Mouse (Mus musculus): ENCODE data around the gene Sorbs1. TPM values are rescaled to one million over a fixed set of nuclear protein-coding genes. Genes with fewer than 3 reads are reported as not detected.

The Sorbs1 gene
- polyA plus RNA-seq, 2 experiments, result 35.3 to 40.6 TPM

DNA sequence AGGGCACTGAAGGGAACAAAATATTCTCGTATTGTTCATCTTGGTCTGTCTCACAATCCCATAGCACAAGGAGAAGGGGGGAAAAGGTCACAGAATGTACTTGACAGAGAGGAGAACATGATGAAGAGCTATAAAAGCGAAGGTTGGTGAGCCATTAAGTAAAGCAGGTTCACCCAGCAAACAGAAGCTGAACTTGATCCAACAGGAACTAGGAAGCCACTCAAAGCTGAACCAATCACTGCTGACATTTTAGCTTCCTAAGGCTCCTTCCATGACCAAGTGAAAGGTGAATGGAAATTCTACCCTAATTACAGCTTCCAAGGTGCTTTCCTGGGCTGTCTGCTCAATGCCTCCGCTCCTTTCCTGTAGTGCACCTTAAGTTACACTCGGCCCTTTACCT is 262.5 kb downstream of the Sorbs1 start:
- H3K27me3 ChIP-seq (ENCODE audit: control insufficient read depth, insufficient read depth, low read length), result no peaks in the 10 kb centered on the region
- no peaks in the 10 kb centered on the region for H3K36me3 ChIP-seq (ENCODE audit: control insufficient read depth, insufficient read depth, low read length)
- H3K27ac ChIP-seq (replicated peaks; ENCODE audit: low read depth, low read length), result no peak overlapping the region
- no peaks in the 10 kb centered on the region for H3K9me3 ChIP-seq (ENCODE audit: control insufficient read depth, low read length)
- peaks cover 2% of the 10 kb centered on the region; the same call in 1 of the 2 replicates for H3K4me1 ChIP-seq (ENCODE audit: control insufficient read depth, insufficient read depth, low read length)
- no peak for TF ChIP-seq POLR2A (IDR thresholded peaks at IDR 0.05; ENCODE audit: borderline replicate concordance, extremely low read depth, insufficient read depth, insufficient read length)
- H3K4me3 ChIP-seq (replicated peaks; ENCODE audit: low read length), result no peak overlapping the region
- no peak overlapping the region for H3K9ac ChIP-seq (ENCODE audit: low read depth, low read length, severe bottlenecking)
- ATAC-seq (ENCODE audit: low FRiP score, low read depth) (no peak), DNase-seq (ENCODE audit: low spot score) (no peak)
- 89% methylated on average over 4 of the region's 4 CpGs for WGBS
- H3K4me2 ChIP-seq (replicated peaks; ENCODE audit: low read depth, low read length, severe bottlenecking), result no peak overlapping the region

- peaks cover 2% of the 10 kb centered on the region; the same call in 1 of the 2 replicates for H3K4me1 ChIP-seq (ENCODE audit: control insufficient read depth, insufficient read depth, low read length)
- H3K27ac ChIP-seq (replicated peaks; ENCODE audit: low read depth, low read length), result no peak overlapping the region
- no peak overlapping the region for H3K4me3 ChIP-seq (replicated peaks; ENCODE audit: low read length)
- no peak for TF ChIP-seq POLR2A (IDR thresholded peaks at IDR 0.05; ENCODE audit: borderline replicate concordance, extremely low read depth, insufficient read depth, insufficient read length)
- H3K27me3 ChIP-seq (ENCODE audit: control insufficient read depth, insufficient read depth, low read length), result no peaks in the 10 kb centered on the region
- no peak for DNase-seq (ENCODE audit: low spot score)
- no peak for ATAC-seq (ENCODE audit: low FRiP score, low read depth)
- 78% methylated on average over 11 of the region's 11 CpGs for WGBS
- no peaks in the 10 kb centered on the region for H3K9me3 ChIP-seq (ENCODE audit: control insufficient read depth, low read length)
- no peak overlapping the region for H3K9ac ChIP-seq (ENCODE audit: low read depth, low read length, severe bottlenecking)
- no peak overlapping the region for H3K4me2 ChIP-seq (replicated peaks; ENCODE audit: low read depth, low read length, severe bottlenecking)
- no peaks in the 10 kb centered on the region for H3K36me3 ChIP-seq (ENCODE audit: control insufficient read depth, insufficient read depth, low read length)
Observed at GRCm38 (mm10) chr19:40249352-40249751, 264.2 kb downstream of the Sorbs1 start.

GRCm38 (mm10) chr19:40248476-40248875 is 265.1 kb downstream of the Sorbs1 start:
- no peak overlapping the region for H3K4me3 ChIP-seq (replicated peaks; ENCODE audit: low read length)
- no peak for ATAC-seq (ENCODE audit: low FRiP score, low read depth)
- H3K36me3 ChIP-seq (ENCODE audit: control insufficient read depth, insufficient read depth, low read length), result no peaks in the 10 kb centered on the region
- DNase-seq (ENCODE audit: low spot score), result no peak
- WGBS, result 93% methylated on average over 5 of the region's 5 CpGs
- no peak for TF ChIP-seq POLR2A (IDR thresholded peaks at IDR 0.05; ENCODE audit: borderline replicate concordance, extremely low read depth, insufficient read depth, insufficient read length)
- no peaks in the 10 kb centered on the region for H3K9me3 ChIP-seq (ENCODE audit: control insufficient read depth, low read length)
- H3K27ac ChIP-seq (replicated peaks; ENCODE audit: low read depth, low read length), result no peak overlapping the region
- no peak overlapping the region for H3K9ac ChIP-seq (ENCODE audit: low read depth, low read length, severe bottlenecking)
- H3K4me1 ChIP-seq (ENCODE audit: control insufficient read depth, insufficient read depth, low read length), result peaks cover 2% of the 10 kb centered on the region; the same call in 1 of the 2 replicates
- H3K27me3 ChIP-seq (ENCODE audit: control insufficient read depth, insufficient read depth, low read length), result no peaks in the 10 kb centered on the region
- no peak overlapping the region for H3K4me2 ChIP-seq (replicated peaks; ENCODE audit: low read depth, low read length, severe bottlenecking)

- Histone ChIP-seq H3K4me2 (replicated peaks; ENCODE audit: low read depth, low read length, severe bottlenecking) (no peak overlapping the region), H3K27me3 (ENCODE audit: control insufficient read depth, insufficient read depth, low read length) (no peaks in the 10 kb centered on the region), H3K4me1 (ENCODE audit: control insufficient read depth, insufficient read depth, low read length) (peaks cover 2% of the 10 kb centered on the region; the same call in 1 of the 2 replicates), H3K27ac (replicated peaks; ENCODE audit: low read depth, low read length) (no peak overlapping the region), H3K36me3 (ENCODE audit: control insufficient read depth, insufficient read depth, low read length) (no peaks in the 10 kb centered on the region), H3K4me3 (replicated peaks; ENCODE audit: low read length) (no peak overlapping the region), H3K9ac (ENCODE audit: low read depth, low read length, severe bottlenecking) (no peak overlapping the region), H3K9me3 (ENCODE audit: control insufficient read depth, low read length) (no peaks in the 10 kb centered on the region)
- 0 out of 2 replicates have a peak, but pooled peaks have one; percentile 37 for ATAC-seq (ENCODE audit: low FRiP score, low read depth)
- no peak for TF ChIP-seq POLR2A (IDR thresholded peaks at IDR 0.05; ENCODE audit: borderline replicate concordance, extremely low read depth, insufficient read depth, insufficient read length)
- 48% methylated on average over 5 of the region's 5 CpGs for WGBS
- DNase-seq (ENCODE audit: low spot score), result peak; percentile 68
Observed at GRCm38 (mm10) chr19:40247268-40247666, 266.3 kb downstream of the Sorbs1 start.

GRCm38 (mm10) chr19:40246646-40247267 is 266.8 kb downstream of the Sorbs1 start:
- Histone ChIP-seq H3K9ac (ENCODE audit: low read depth, low read length, severe bottlenecking) (no peak overlapping the region), H3K4me1 (ENCODE audit: control insufficient read depth, insufficient read depth, low read length) (peaks cover 2% of the 10 kb centered on the region; the same call in 1 of the 2 replicates), H3K9me3 (ENCODE audit: control insufficient read depth, low read length) (no peaks in the 10 kb centered on the region), H3K4me3 (replicated peaks; ENCODE audit: low read length) (no peak overlapping the region), H3K4me2 (replicated peaks; ENCODE audit: low read depth, low read length, severe bottlenecking) (no peak overlapping the region), H3K27me3 (ENCODE audit: control insufficient read depth, insufficient read depth, low read length) (no peaks in the 10 kb centered on the region), H3K27ac (replicated peaks; ENCODE audit: low read depth, low read length) (no peak overlapping the region), H3K36me3 (ENCODE audit: control insufficient read depth, insufficient read depth, low read length) (no peaks in the 10 kb centered on the region)
- ATAC-seq (ENCODE audit: low FRiP score, low read depth) (no peak), DNase-seq (ENCODE audit: low spot score) (no peak)
- no peak for TF ChIP-seq POLR2A (IDR thresholded peaks at IDR 0.05; ENCODE audit: borderline replicate concordance, extremely low read depth, insufficient read depth, insufficient read length)
- WGBS, result 80% methylated on average over 7 of the region's 7 CpGs

Other genes starting within 250 kb of the Sorbs1 start
- 64.5 and 85.3 TPM in 2 replicates for gene Pdlim1, start 241.9 kb downstream of the Sorbs1 start, polyA plus RNA-seq (2012; rRNA removed)
- gene Pdlim1, start 241.9 kb downstream of the Sorbs1 start, polyA plus RNA-seq (2014; fragmentation: Nextera tagmentation; extraction: Ambion mirVana), result 175 TPM in 2 replicates
- 79.8 and 83.3 TPM in 2 replicates for gene Aldh18a1, start 74.7 kb upstream of the Sorbs1 start, polyA plus RNA-seq (2012; rRNA removed)
- 63.2 and 65.3 TPM in 2 replicates for gene Aldh18a1, start 74.7 kb upstream of the Sorbs1 start, polyA plus RNA-seq (2014; fragmentation: Nextera tagmentation; extraction: Ambion mirVana)
- 17.0 and 22.3 TPM in 2 replicates for gene Tctn3, start 98.5 kb upstream of the Sorbs1 start, polyA plus RNA-seq (2012; rRNA removed)
- 11.4 and 13.1 TPM in 2 replicates for gene Tctn3, start 98.5 kb upstream of the Sorbs1 start, polyA plus RNA-seq (2014; fragmentation: Nextera tagmentation; extraction: Ambion mirVana)
- gene Entpd1, start 98.6 kb upstream of the Sorbs1 start, polyA plus RNA-seq (2012; rRNA removed), result 7.4 and 9.5 TPM in 2 replicates
- gene Entpd1, start 98.6 kb upstream of the Sorbs1 start, polyA plus RNA-seq (2014; fragmentation: Nextera tagmentation; extraction: Ambion mirVana), result 9.8 and 11.0 TPM in 2 replicates
- 0.04 and 0.05 TPM in 2 replicates for gene Cc2d2b, start 235.0 kb upstream of the Sorbs1 start, polyA plus RNA-seq (2012; rRNA removed)
- 0.22 and 0.55 TPM in 2 replicates for gene Cc2d2b, start 235.0 kb upstream of the Sorbs1 start, polyA plus RNA-seq (2014; fragmentation: Nextera tagmentation; extraction: Ambion mirVana)